Mouse (Mus musculus): ENCODE data around the gene Chchd1. TPM values are rescaled to one million over a fixed set of nuclear protein-coding genes. Genes with fewer than 3 reads are reported as not detected.

The Chchd1 gene
- polyA plus RNA-seq, 1 experiment from 2014 or later: 214 TPM

- no peak overlapping the region for H3K4me3 ChIP-seq (ENCODE audit: low read depth, low read length)
- no peak overlapping the region for H3K4me2 ChIP-seq (ENCODE audit: low read depth)
- WGBS: 54% methylated on average over 14 of the region's 14 CpGs
- no peak overlapping the region for H3K27ac ChIP-seq (ENCODE audit: low read depth, low read length)
- no peaks in the 10 kb centered on the region for H3K9me3 ChIP-seq (ENCODE audit: control insufficient read depth, low read length)
- DNase-seq (ENCODE audit: low spot score) (peak; percentile 40), ATAC-seq (ENCODE audit: insufficient read depth, low FRiP score, low TSS enrichment) (no peak)
- peaks cover 7% of the 10 kb centered on the region; the same call in 1 of the 2 replicates for H3K36me3 ChIP-seq (ENCODE audit: control insufficient read depth, insufficient read depth, low read length)
- H3K27me3 ChIP-seq (ENCODE audit: control insufficient read depth, insufficient read depth, low read length): no peaks in the 10 kb centered on the region
- H3K4me1 ChIP-seq (ENCODE audit: control insufficient read depth, insufficient read depth, low read length): peaks cover 4% of the 10 kb centered on the region
- no peak overlapping the region for H3K9ac ChIP-seq (ENCODE audit: low read length)
Measured at GRCm38 (mm10) chr14:20737306-20737705, 34.5 kb downstream of the Chchd1 start.

- no peak overlapping the region for H3K27ac ChIP-seq (ENCODE audit: low read depth, low read length)
- DNase-seq (ENCODE audit: low spot score): no peak
- H3K9ac ChIP-seq (ENCODE audit: low read length): no peak overlapping the region
- no peaks in the 10 kb centered on the region for H3K27me3 ChIP-seq (ENCODE audit: control insufficient read depth, insufficient read depth, low read length)
- no peak for ATAC-seq (ENCODE audit: insufficient read depth, low FRiP score, low TSS enrichment)
- 86% methylated on average over 8 of the region's 8 CpGs for WGBS
- no peaks in the 10 kb centered on the region; the same call in 1 of the 2 replicates for H3K4me1 ChIP-seq (ENCODE audit: control insufficient read depth, insufficient read depth, low read length)
- no peak overlapping the region for H3K4me2 ChIP-seq (ENCODE audit: low read depth)
- H3K36me3 ChIP-seq (ENCODE audit: control insufficient read depth, insufficient read depth, low read length): peaks cover 7% of the 10 kb centered on the region; the same call in 1 of the 2 replicates
- H3K4me3 ChIP-seq (ENCODE audit: low read depth, low read length): no peak overlapping the region
- H3K9me3 ChIP-seq (ENCODE audit: control insufficient read depth, low read length): no peaks in the 10 kb centered on the region
Measured at GRCm38 (mm10) chr14:20738511-20738910, 35.7 kb downstream of the Chchd1 start.

- H3K4me2 ChIP-seq (ENCODE audit: low read depth): no peak overlapping the region
- H3K27ac ChIP-seq (ENCODE audit: low read depth, low read length): no peak overlapping the region
- 92% methylated on average over 9 of the region's 9 CpGs for WGBS
- DNase-seq (ENCODE audit: low spot score) (no peak), ATAC-seq (ENCODE audit: insufficient read depth, low FRiP score, low TSS enrichment) (no peak)
- H3K9me3 ChIP-seq (ENCODE audit: control insufficient read depth, low read length): no peaks in the 10 kb centered on the region
- no peak overlapping the region for H3K4me3 ChIP-seq (ENCODE audit: low read depth, low read length)
- no peaks in the 10 kb centered on the region for H3K4me1 ChIP-seq (ENCODE audit: control insufficient read depth, insufficient read depth, low read length)
- 0 out of 2 replicates have a peak, but pooled peaks cover 5% of the 10 kb centered on the region for H3K36me3 ChIP-seq (ENCODE audit: control insufficient read depth, insufficient read depth, low read length)
- no peak overlapping the region for H3K9ac ChIP-seq (ENCODE audit: low read length)
- H3K27me3 ChIP-seq (ENCODE audit: control insufficient read depth, insufficient read depth, low read length): no peaks in the 10 kb centered on the region
Measured at GRCm38 (mm10) chr14:20741301-20741700, 38.5 kb downstream of the Chchd1 start.

- no peaks in the 10 kb centered on the region for H3K27me3 ChIP-seq (ENCODE audit: control insufficient read depth, insufficient read depth, low read length)
- no peak overlapping the region for H3K4me3 ChIP-seq (ENCODE audit: low read depth, low read length)
- ATAC-seq (ENCODE audit: insufficient read depth, low FRiP score, low TSS enrichment): no peak
- H3K9me3 ChIP-seq (ENCODE audit: control insufficient read depth, low read length): no peaks in the 10 kb centered on the region
- H3K4me1 ChIP-seq (ENCODE audit: control insufficient read depth, insufficient read depth, low read length): no peaks in the 10 kb centered on the region
- H3K36me3 ChIP-seq (ENCODE audit: control insufficient read depth, insufficient read depth, low read length): 0 out of 2 replicates have a peak, but pooled peaks cover 3% of the 10 kb centered on the region
- DNase-seq (ENCODE audit: low spot score): no peak
- H3K9ac ChIP-seq (ENCODE audit: low read length): no peak overlapping the region
- no peak overlapping the region for H3K27ac ChIP-seq (ENCODE audit: low read depth, low read length)
- no peak overlapping the region for H3K4me2 ChIP-seq (ENCODE audit: low read depth)
- WGBS: 96% methylated on average over 3 of the region's 3 CpGs
Measured at GRCm38 (mm10) chr14:20743614-20744013, 40.8 kb downstream of the Chchd1 start.

- WGBS: 86% methylated on average over 3 of the region's 3 CpGs
- H3K9ac ChIP-seq (ENCODE audit: low read length): no peak overlapping the region
- H3K36me3 ChIP-seq (ENCODE audit: control insufficient read depth, insufficient read depth, low read length): 0 out of 2 replicates have a peak, but pooled peaks cover 3% of the 10 kb centered on the region
- H3K4me3 ChIP-seq (ENCODE audit: low read depth, low read length): no peak overlapping the region
- no peak overlapping the region for H3K4me2 ChIP-seq (ENCODE audit: low read depth)
- ATAC-seq (ENCODE audit: insufficient read depth, low FRiP score, low TSS enrichment): no peak
- no peaks in the 10 kb centered on the region for H3K27me3 ChIP-seq (ENCODE audit: control insufficient read depth, insufficient read depth, low read length)
- DNase-seq (ENCODE audit: low spot score): no peak
- no peaks in the 10 kb centered on the region for H3K9me3 ChIP-seq (ENCODE audit: control insufficient read depth, low read length)
- no peaks in the 10 kb centered on the region for H3K4me1 ChIP-seq (ENCODE audit: control insufficient read depth, insufficient read depth, low read length)
- no peak overlapping the region for H3K27ac ChIP-seq (ENCODE audit: low read depth, low read length)
Measured at GRCm38 (mm10) chr14:20746935-20747334, 44.1 kb downstream of the Chchd1 start.

- Histone ChIP-seq H3K36me3 (ENCODE audit: control insufficient read depth, insufficient read depth, low read length) (0 out of 2 replicates have a peak, but pooled peaks cover 3% of the 10 kb centered on the region), H3K4me2 (ENCODE audit: low read depth) (no peak overlapping the region), H3K9ac (ENCODE audit: low read length) (no peak overlapping the region), H3K4me1 (ENCODE audit: control insufficient read depth, insufficient read depth, low read length) (no peaks in the 10 kb centered on the region), H3K27me3 (ENCODE audit: control insufficient read depth, insufficient read depth, low read length) (no peaks in the 10 kb centered on the region), H3K9me3 (ENCODE audit: control insufficient read depth, low read length) (no peaks in the 10 kb centered on the region), H3K27ac (ENCODE audit: low read depth, low read length) (no peak overlapping the region), H3K4me3 (ENCODE audit: low read depth, low read length) (no peak overlapping the region)
- DNase-seq (ENCODE audit: low spot score) (no peak), ATAC-seq (ENCODE audit: insufficient read depth, low FRiP score, low TSS enrichment) (no peak)
- 82% methylated on average over 4 of the region's 4 CpGs for WGBS
Measured at GRCm38 (mm10) chr14:20748388-20748787, 45.6 kb downstream of the Chchd1 start.

- Histone ChIP-seq H3K4me1 (ENCODE audit: control insufficient read depth, insufficient read depth, low read length) (no peaks in the 10 kb centered on the region), H3K4me3 (ENCODE audit: low read depth, low read length) (no peak overlapping the region), H3K36me3 (ENCODE audit: control insufficient read depth, insufficient read depth, low read length) (0 out of 2 replicates have a peak, but pooled peaks cover 2% of the 10 kb centered on the region), H3K9me3 (ENCODE audit: control insufficient read depth, low read length) (no peaks in the 10 kb centered on the region), H3K27ac (ENCODE audit: low read depth, low read length) (no peak overlapping the region), H3K9ac (ENCODE audit: low read length) (no peak overlapping the region), H3K27me3 (ENCODE audit: control insufficient read depth, insufficient read depth, low read length) (no peaks in the 10 kb centered on the region), H3K4me2 (ENCODE audit: low read depth) (no peak overlapping the region)
- no peak for DNase-seq (ENCODE audit: low spot score)
- 85% methylated on average over 4 of the region's 4 CpGs for WGBS
- no peak for ATAC-seq (ENCODE audit: insufficient read depth, low FRiP score, low TSS enrichment)
Measured at GRCm38 (mm10) chr14:20749494-20750051, 46.8 kb downstream of the Chchd1 start.

- no peaks in the 10 kb centered on the region for H3K4me1 ChIP-seq (ENCODE audit: control insufficient read depth, insufficient read depth, low read length)
- WGBS: 81% methylated on average over 5 of the region's 5 CpGs
- H3K9me3 ChIP-seq (ENCODE audit: control insufficient read depth, low read length): no peaks in the 10 kb centered on the region
- no peaks in the 10 kb centered on the region for H3K27me3 ChIP-seq (ENCODE audit: control insufficient read depth, insufficient read depth, low read length)
- H3K4me3 ChIP-seq (ENCODE audit: low read depth, low read length): no peak overlapping the region
- no peak overlapping the region for H3K9ac ChIP-seq (ENCODE audit: low read length)
- H3K36me3 ChIP-seq (ENCODE audit: control insufficient read depth, insufficient read depth, low read length): 0 out of 2 replicates have a peak, but pooled peaks cover 5% of the 10 kb centered on the region
- no peak overlapping the region for H3K4me2 ChIP-seq (ENCODE audit: low read depth)
- ATAC-seq (ENCODE audit: insufficient read depth, low FRiP score, low TSS enrichment): no peak
- H3K27ac ChIP-seq (ENCODE audit: low read depth, low read length): no peak overlapping the region
- DNase-seq (ENCODE audit: low spot score): no peak
Measured at GRCm38 (mm10) chr14:20750503-20750902, 47.7 kb downstream of the Chchd1 start.

GRCm38 (mm10) chr14:20753792-20754191, 51.0 kb downstream of the Chchd1 start:
- Histone ChIP-seq H3K4me2 (ENCODE audit: low read depth) (no peak overlapping the region), H3K4me1 (ENCODE audit: control insufficient read depth, insufficient read depth, low read length) (no peaks in the 10 kb centered on the region), H3K9ac (ENCODE audit: low read length) (no peak overlapping the region), H3K9me3 (ENCODE audit: control insufficient read depth, low read length) (no peaks in the 10 kb centered on the region), H3K27ac (ENCODE audit: low read depth, low read length) (no peak overlapping the region), H3K4me3 (ENCODE audit: low read depth, low read length) (no peak overlapping the region), H3K36me3 (ENCODE audit: control insufficient read depth, insufficient read depth, low read length) (peaks cover 12% of the 10 kb centered on the region), H3K27me3 (ENCODE audit: control insufficient read depth, insufficient read depth, low read length) (no peaks in the 10 kb centered on the region)
- ATAC-seq (ENCODE audit: insufficient read depth, low FRiP score, low TSS enrichment): no peak
- WGBS: 92% methylated on average over 3 of the region's 3 CpGs
- no peak for DNase-seq (ENCODE audit: low spot score)

All from neural tube, embryonic 11.5 days (tissue).